Mouse (Mus musculus): ENCODE measurements around the gene Spag5. TPM values are rescaled to one million over a fixed set of nuclear protein-coding genes. Genes with fewer than 3 reads are reported as not detected.
A peak's percentile ranks its signal among the peaks of the same experiment; 100 is the strongest.

Gene Spag5
- polyA plus RNA-seq (2015; fragmentation: Nextera tagmentation; extraction: Ambion mirVana), result 10.5 and 11.2 TPM in 2 replicates

GRCm38 (mm10) chr11:78301357-78302084 is at the start of gene Spag5:
Gene Spag5, plus strand, starts transcription at chr11:78301529.
- no peaks in the 10 kb centered on the region for H3K9me3 ChIP-seq (ENCODE audit: control insufficient read depth, low read length)
- WGBS, result 1% methylated on average over 49 of the region's 49 CpGs
- H3K27ac ChIP-seq (ENCODE audit: low read depth, low read length), result peak within 1 kb of the TSS; percentile 44; the same call in 1 of the 2 replicates
- peak within 1 kb of the TSS; percentile 100 for H3K4me2 ChIP-seq (ENCODE audit: low read length)
- peak; percentile 100 for ATAC-seq
- H3K9ac ChIP-seq (ENCODE audit: low read depth, low read length), result peak within 1 kb of the TSS; percentile 61
- H3K27me3 ChIP-seq (replicated peaks; ENCODE audit: control insufficient read depth, insufficient read depth, low read length), result no peaks in the 10 kb centered on the region
- peak within 1 kb of the TSS; percentile 63 for H3K4me3 ChIP-seq (ENCODE audit: low read length)
- H3K4me1 ChIP-seq (ENCODE audit: control insufficient read depth, insufficient read depth, low read depth, low read length), result peaks cover 9% of the 10 kb centered on the region
- no peaks in the 10 kb centered on the region for H3K36me3 ChIP-seq (ENCODE audit: control insufficient read depth, insufficient read depth, low read length)

- H3K4me2 ChIP-seq (ENCODE audit: low read length), result no peak overlapping the region
- 94% methylated on average over 1 of the region's 1 CpGs for WGBS
- H3K4me1 ChIP-seq (ENCODE audit: control insufficient read depth, insufficient read depth, low read depth, low read length), result no peaks in the 10 kb centered on the region
- ATAC-seq, result no peak
- no peak overlapping the region for H3K4me3 ChIP-seq (ENCODE audit: low read length)
- H3K9me3 ChIP-seq (ENCODE audit: control insufficient read depth, low read length), result no peaks in the 10 kb centered on the region
- H3K9ac ChIP-seq (ENCODE audit: low read depth, low read length), result no peak overlapping the region
- no peak overlapping the region for H3K27ac ChIP-seq (ENCODE audit: low read depth, low read length)
- no peaks in the 10 kb centered on the region for H3K27me3 ChIP-seq (replicated peaks; ENCODE audit: control insufficient read depth, insufficient read depth, low read length)
- peaks cover 13% of the 10 kb centered on the region for H3K36me3 ChIP-seq (ENCODE audit: control insufficient read depth, insufficient read depth, low read length)
Measured at GRCm38 (mm10) chr11:78256618-78257017, 44.7 kb upstream of the Spag5 start.

GRCm38 (mm10) chr11:78260489-78261258 is 40.7 kb upstream of the Spag5 start:
- H3K27me3 ChIP-seq (replicated peaks; ENCODE audit: control insufficient read depth, insufficient read depth, low read length), result no peaks in the 10 kb centered on the region
- no peak overlapping the region for H3K27ac ChIP-seq (ENCODE audit: low read depth, low read length)
- ATAC-seq, result no peak
- peak overlapping the region; percentile 77 for H3K4me2 ChIP-seq (ENCODE audit: low read length)
- H3K9me3 ChIP-seq (ENCODE audit: control insufficient read depth, low read length), result no peaks in the 10 kb centered on the region
- H3K4me1 ChIP-seq (ENCODE audit: control insufficient read depth, insufficient read depth, low read depth, low read length), result peaks cover 10% of the 10 kb centered on the region
- WGBS, result 95% methylated on average over 2 of the region's 2 CpGs
- H3K36me3 ChIP-seq (ENCODE audit: control insufficient read depth, insufficient read depth, low read length), result peaks cover 12% of the 10 kb centered on the region
- no peak overlapping the region for H3K9ac ChIP-seq (ENCODE audit: low read depth, low read length)
- peak overlapping the region; percentile 89 for H3K4me3 ChIP-seq (ENCODE audit: low read length)

- Histone ChIP-seq H3K27me3 (replicated peaks; ENCODE audit: control insufficient read depth, insufficient read depth, low read length) (no peaks in the 10 kb centered on the region), H3K9me3 (ENCODE audit: control insufficient read depth, low read length) (no peaks in the 10 kb centered on the region), H3K36me3 (ENCODE audit: control insufficient read depth, insufficient read depth, low read length) (peaks cover 18% of the 10 kb centered on the region), H3K4me3 (ENCODE audit: low read length) (peak within 1 kb of the TSS; percentile 89), H3K4me1 (ENCODE audit: control insufficient read depth, insufficient read depth, low read depth, low read length) (peaks cover 10% of the 10 kb centered on the region), H3K4me2 (ENCODE audit: low read length) (peak within 1 kb of the TSS; percentile 77), H3K9ac (ENCODE audit: low read depth, low read length) (peak within 1 kb of the TSS; percentile 89), H3K27ac (ENCODE audit: low read depth, low read length) (peak within 1 kb of the TSS; percentile 86)
- peak; percentile 97 for ATAC-seq
- WGBS, result under 1% methylated on average over 86 of the region's 115 CpGs
Measured at GRCm38 (mm10) chr11:78261380-78262352, 39.7 kb upstream of the Spag5 start, which contains the start of gene 2610507B11Rik. Gene 2610507B11Rik, plus strand, starts transcription at chr11:78261752.

- Histone ChIP-seq H3K4me2 (ENCODE audit: low read length) (peak overlapping the region; percentile 77), H3K4me3 (ENCODE audit: low read length) (peak overlapping the region; percentile 89), H3K9ac (ENCODE audit: low read depth, low read length) (peak overlapping the region; percentile 43), H3K27me3 (replicated peaks; ENCODE audit: control insufficient read depth, insufficient read depth, low read length) (no peaks in the 10 kb centered on the region), H3K36me3 (ENCODE audit: control insufficient read depth, insufficient read depth, low read length) (peaks cover 25% of the 10 kb centered on the region), H3K4me1 (ENCODE audit: control insufficient read depth, insufficient read depth, low read depth, low read length) (peaks cover 10% of the 10 kb centered on the region), H3K9me3 (ENCODE audit: control insufficient read depth, low read length) (no peaks in the 10 kb centered on the region), H3K27ac (ENCODE audit: low read depth, low read length) (no peak overlapping the region)
- ATAC-seq, result no peak
- WGBS, result 4% methylated on average over 8 of the region's 8 CpGs
Measured at GRCm38 (mm10) chr11:78262550-78262949, 38.8 kb upstream of the Spag5 start.

GRCm38 (mm10) chr11:78265571-78265970 is 35.8 kb upstream of the Spag5 start:
- H3K4me2 ChIP-seq (ENCODE audit: low read length), result no peak overlapping the region
- no peak for ATAC-seq
- 98% methylated on average over 6 of the region's 6 CpGs for WGBS
- H3K36me3 ChIP-seq (ENCODE audit: control insufficient read depth, insufficient read depth, low read length), result peaks cover 46% of the 10 kb centered on the region
- H3K27me3 ChIP-seq (replicated peaks; ENCODE audit: control insufficient read depth, insufficient read depth, low read length), result no peaks in the 10 kb centered on the region
- H3K9ac ChIP-seq (ENCODE audit: low read depth, low read length), result no peak overlapping the region
- H3K4me3 ChIP-seq (ENCODE audit: low read length), result no peak overlapping the region
- no peaks in the 10 kb centered on the region for H3K9me3 ChIP-seq (ENCODE audit: control insufficient read depth, low read length)
- H3K4me1 ChIP-seq (ENCODE audit: control insufficient read depth, insufficient read depth, low read depth, low read length), result peaks cover 10% of the 10 kb centered on the region
- H3K27ac ChIP-seq (ENCODE audit: low read depth, low read length), result no peak overlapping the region

GRCm38 (mm10) chr11:78271986-78272385 is 29.3 kb upstream of the Spag5 start:
- H3K4me1 ChIP-seq (ENCODE audit: control insufficient read depth, insufficient read depth, low read depth, low read length), result no peaks in the 10 kb centered on the region

GRCm38 (mm10) chr11:78275596-78275995 is 25.7 kb upstream of the Spag5 start:
- H3K27ac ChIP-seq (ENCODE audit: low read depth, low read length), result no peak overlapping the region
- peaks cover 81% of the 10 kb centered on the region for H3K36me3 ChIP-seq (ENCODE audit: control insufficient read depth, insufficient read depth, low read length)
- no peak overlapping the region for H3K9ac ChIP-seq (ENCODE audit: low read depth, low read length)

More at GRCm38 (mm10) chr11:78271986-78272385, 29.3 kb upstream of the Spag5 start:
- no peak for ATAC-seq
- peaks cover 75% of the 10 kb centered on the region for H3K36me3 ChIP-seq (ENCODE audit: control insufficient read depth, insufficient read depth, low read length)
- H3K27me3 ChIP-seq (replicated peaks; ENCODE audit: control insufficient read depth, insufficient read depth, low read length), result no peaks in the 10 kb centered on the region
- no peak overlapping the region for H3K4me2 ChIP-seq (ENCODE audit: low read length)
- WGBS, result 89% methylated on average over 13 of the region's 13 CpGs
- H3K4me3 ChIP-seq (ENCODE audit: low read length), result no peak overlapping the region
- H3K9me3 ChIP-seq (ENCODE audit: control insufficient read depth, low read length), result no peaks in the 10 kb centered on the region
- H3K9ac ChIP-seq (ENCODE audit: low read depth, low read length), result no peak overlapping the region
- H3K27ac ChIP-seq (ENCODE audit: low read depth, low read length), result no peak overlapping the region

More at GRCm38 (mm10) chr11:78275596-78275995, 25.7 kb upstream of the Spag5 start:
- Histone ChIP-seq H3K4me2 (ENCODE audit: low read length) (no peak overlapping the region), H3K4me1 (ENCODE audit: control insufficient read depth, insufficient read depth, low read depth, low read length) (no peaks in the 10 kb centered on the region), H3K27me3 (replicated peaks; ENCODE audit: control insufficient read depth, insufficient read depth, low read length) (no peaks in the 10 kb centered on the region), H3K9me3 (ENCODE audit: control insufficient read depth, low read length) (no peaks in the 10 kb centered on the region), H3K4me3 (ENCODE audit: low read length) (no peak overlapping the region)
- 100% methylated on average over 1 of the region's 1 CpGs for WGBS
- no peak for ATAC-seq

Data from hindbrain, embryonic 16.5 days (tissue).